Mouse (Mus musculus) urinary bladder, postnatal 14 days (tissue): Measurements from ENCODE around the gene Krtap24-1.
A peak's percentile ranks its signal among the peaks of the same experiment; 100 is the strongest.

Experiments
- DNase-seq: peaks from one replicate; pipeline ENCODE4 v3.0.0; 2021; ENCODE audit warnings: low spot score

Gene Krtap24-1

DNA sequence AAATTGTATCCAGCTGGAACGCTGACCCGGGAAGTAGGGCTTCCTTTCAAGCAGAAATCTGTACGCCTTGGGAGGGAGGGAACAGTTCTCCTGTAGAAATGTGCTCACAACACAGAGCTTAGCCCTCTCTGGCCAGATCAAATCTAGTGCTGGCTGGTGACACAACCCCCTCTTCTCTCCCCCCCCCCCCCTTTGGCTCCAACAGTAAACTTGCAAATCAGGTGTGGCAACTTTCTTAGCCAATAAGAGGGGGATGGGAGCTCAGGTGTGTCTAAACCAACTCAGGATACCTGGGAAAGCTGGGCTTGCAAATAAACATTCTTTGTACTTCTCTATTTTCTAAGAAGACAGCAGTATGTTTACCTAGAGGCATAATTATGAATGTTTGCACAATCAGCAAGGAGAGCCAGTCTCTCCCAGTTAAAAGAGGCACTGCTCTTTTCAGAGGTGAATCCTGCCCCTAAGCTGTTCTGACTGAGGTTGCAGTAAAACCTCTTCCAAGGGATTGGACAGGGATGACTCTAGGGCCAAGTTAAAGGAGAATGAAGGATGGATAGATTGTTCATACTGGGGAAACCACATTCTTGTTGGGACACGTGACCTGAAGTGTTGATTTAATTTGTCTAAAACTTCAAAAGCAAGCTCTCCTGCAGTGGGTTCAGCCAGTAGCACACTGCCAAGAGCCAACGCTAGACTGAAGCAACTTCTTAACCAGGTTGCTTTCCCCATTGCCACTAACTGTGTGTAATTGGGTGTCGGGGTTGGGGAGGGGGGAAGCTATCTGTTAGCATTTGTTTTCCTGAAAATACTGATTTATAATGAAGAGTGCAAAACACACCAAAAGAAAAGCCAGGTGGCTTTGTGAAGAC is 48.8 kb downstream of the Krtap24-1 start, which contains the start of gene Cldn8:
Gene Cldn8, minus strand, starts transcription at position 139 of the 869 bp plus-strand sequence.
- DNase-seq, result peak; percentile 87

DNA sequence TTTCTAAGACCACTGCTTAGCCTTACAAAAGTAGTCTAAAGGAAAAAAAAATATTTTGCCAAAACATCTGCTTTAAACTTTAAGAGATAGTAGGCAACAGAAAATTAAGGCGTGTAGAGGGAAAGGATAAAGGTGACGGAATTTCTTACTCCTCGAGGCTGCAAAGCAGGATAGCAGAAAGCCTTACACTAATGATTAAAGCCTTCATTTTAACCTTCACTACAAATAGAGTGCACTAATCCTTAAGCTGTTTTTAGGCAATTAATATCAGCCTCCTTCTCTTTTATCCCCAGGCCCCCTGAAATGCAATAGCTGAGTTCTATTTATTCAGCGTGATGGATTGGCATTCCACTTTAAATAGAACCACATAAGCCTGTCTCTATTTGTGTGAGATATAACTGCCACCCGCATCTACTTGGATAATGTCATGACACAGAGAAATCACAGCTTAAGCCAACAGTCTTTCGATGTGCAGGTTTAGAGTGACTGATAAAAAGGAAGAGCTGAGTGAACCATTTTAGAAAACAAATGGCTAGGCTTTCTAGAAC is 50.4 kb downstream of the Krtap24-1 start:
- no peak for DNase-seq
